Mouse (Mus musculus) frontal cortex, adult (tissue): Measurements from ENCODE around the gene Trit1.
"Not testable (repeated sequence)": the region's sequence is repeated elsewhere in the genome, so short reads cannot be mapped to it uniquely, and the experiment has no call there.

Experiments used
- ATAC-seq: cut with Nextera tagmentation; 2 replicates; pipeline ENCODE4 v1.9.2; 2017; ENCODE audit warnings: mild to moderate bottlenecking, moderate library complexity, mixed read lengths; ENCODE audit not compliant: low TSS enrichment

Trit1 gene

DNA sequence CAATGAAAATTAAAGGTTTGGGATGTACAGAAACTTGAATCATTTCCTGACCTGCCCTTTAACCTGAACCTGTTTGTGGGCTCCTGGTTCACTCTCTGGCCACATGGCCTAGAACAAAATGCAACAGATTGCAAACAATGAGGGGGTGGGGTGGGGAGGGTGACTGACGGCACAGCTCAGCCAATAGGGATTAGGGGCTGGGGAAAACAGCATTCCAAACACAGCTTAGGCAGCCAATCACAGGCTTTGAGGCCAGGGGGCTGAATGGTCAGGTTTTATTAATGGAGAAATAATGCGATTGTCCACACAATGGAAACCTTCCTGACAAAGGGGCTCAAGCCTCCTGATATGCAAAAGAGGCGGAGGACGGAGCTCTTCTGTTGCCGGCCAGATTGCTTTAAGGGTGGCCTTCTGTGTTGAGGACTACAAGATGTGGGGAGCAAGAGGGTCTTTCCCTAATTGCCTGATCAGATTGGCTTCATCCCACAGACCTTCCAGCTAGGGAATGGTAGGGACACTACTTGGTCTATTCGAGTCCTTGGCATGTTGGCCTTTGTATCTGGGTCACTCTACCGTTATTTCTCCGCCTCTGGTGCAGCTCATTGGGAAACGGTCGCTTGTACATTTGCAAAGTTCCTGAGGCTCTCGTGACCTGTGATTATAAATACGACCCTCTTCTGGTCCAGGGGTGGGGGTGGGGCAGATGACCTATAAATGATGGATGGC is 17.7 kb upstream of the Trit1 start:
- ATAC-seq = no peak

DNA sequence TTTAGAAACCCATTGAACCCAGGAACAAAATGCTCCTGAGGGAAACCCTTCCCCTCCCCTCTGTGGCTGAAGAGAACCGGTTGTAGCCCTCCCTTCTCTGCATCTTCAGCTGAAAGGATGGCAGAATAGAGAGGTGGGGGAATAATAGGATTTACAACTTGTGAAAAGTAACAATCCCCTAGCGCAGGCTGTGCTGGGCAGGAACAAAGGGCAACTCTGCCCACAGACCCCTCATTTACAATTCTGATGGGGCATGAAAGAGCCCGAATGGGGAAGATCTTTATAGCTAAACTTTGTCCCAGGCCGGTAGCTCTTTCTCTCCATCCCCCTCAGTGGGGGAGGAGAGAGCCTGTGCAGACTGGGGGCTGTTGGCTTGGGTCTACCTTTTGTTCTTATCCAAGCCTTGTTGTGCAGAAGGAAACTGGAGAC is 17.1 kb upstream of the Trit1 start:
- no peak for ATAC-seq

DNA sequence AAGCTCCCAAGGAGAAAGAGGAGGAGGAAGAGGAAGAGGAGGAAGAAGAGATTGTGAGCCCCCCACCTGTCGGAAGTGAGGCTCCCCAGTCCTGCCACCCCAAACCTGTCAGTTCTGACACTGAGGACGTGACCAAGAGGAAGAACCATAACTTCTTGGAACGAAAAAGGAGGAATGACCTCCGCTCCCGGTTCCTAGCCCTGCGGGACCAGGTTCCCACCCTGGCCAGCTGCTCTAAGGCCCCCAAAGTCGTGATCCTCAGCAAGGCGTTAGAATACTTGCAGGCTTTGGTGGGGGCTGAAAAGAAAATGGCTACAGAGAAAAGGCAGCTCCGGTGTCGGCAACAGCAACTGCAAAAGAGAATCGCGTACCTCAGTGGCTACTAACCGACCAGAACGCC is 16.3 kb upstream of the Trit1 start:
- no peak for ATAC-seq

DNA sequence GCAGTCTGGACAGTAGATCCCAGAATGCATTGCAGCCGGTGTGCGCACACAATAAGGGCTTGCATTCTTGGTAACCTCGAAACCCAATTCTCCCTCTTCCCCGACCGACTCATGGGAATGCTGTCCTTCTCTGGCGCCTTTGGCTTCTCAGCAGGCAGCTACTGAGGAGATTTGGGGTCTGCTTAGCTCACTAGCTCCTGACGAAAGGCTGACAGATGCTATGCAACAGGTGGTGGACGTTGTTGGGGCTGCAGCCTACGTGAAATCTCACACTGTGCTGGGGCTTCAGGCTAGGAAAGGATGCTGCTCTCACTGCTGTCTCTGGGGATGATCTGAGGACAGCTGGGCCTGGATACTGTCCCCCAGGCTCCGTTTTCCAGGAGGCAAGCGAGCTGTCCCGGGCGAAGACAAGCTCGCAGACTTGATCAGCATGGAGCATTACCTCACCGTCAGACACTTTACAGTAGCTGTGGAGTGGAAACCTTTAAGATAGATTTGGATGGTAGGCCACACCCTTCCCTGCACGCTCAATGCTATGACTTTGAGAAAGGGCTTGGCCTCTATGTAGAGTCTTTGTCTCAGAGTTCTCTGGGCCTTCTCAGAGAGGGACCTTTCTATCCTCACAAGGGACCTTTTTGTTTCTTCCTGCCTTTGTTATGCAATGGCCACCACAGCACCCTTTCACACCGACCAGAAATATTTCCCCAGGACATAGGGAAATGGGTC is 15.6 kb upstream of the Trit1 start:
- ATAC-seq = no peak

DNA sequence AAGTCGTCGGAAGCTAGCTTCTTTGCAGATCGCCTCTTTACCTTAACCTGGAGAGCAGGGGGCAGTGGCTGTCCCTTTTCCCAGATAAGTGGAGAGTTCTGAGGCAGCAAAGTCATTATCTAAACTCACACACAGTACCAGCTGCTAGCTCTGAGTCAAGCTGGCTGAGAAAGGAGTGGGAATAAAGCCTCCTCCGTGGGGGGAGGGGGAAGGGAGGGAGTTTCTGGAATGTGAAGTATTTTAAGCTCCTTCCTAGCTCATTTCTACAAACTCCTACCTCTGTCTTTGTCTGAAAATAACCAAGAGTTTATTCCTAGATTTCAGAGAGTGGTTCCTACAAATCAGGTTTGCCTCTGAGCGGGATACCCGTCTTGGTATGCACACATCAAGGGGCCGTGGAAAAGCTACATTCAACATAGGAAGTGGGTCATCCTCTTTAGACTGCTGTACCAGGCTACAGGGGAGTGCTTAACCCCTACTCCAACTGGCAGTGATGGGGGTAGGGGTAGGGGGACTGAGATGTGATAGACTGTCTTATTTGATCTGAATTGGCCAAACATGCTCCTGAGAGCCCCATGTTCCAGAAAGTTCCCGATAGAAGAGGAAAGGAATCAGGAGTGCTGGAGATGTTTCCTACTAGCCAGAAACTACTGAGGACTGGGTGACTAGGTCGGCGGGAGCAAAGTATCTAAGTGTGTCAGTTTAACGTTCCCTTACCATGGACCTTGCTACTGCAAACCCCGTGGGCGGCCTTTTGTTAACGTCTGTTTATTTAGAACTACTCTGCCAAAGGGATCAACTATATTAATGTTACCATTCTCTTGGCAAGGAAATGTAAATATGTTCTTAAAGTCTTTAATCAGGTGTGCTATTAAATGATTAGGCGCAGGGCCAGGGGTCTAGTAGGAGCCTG is 11.1 kb upstream of the Trit1 start:
- ATAC-seq = peak; percentile 96

DNA sequence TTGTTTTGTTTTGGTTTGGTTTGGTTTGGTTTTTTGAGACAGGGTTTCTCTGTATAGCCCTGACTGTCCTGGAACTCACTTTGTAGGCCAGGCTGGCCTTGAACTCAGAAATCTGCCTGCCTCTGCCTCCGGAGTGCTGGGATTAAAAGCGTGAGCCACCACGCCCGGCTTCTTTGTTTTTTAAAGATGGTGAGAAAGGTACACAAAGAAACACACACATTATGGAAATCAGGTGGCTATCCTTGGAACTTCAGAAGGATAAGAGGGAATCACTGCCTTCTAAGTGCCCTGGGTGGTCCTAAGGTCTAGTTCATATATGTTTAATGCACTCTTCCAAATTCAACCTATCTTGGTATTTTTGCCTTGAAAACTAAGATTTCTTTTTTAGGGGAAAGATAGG is 3.9 kb upstream of the Trit1 start:
- not testable (repeated sequence) for ATAC-seq

DNA sequence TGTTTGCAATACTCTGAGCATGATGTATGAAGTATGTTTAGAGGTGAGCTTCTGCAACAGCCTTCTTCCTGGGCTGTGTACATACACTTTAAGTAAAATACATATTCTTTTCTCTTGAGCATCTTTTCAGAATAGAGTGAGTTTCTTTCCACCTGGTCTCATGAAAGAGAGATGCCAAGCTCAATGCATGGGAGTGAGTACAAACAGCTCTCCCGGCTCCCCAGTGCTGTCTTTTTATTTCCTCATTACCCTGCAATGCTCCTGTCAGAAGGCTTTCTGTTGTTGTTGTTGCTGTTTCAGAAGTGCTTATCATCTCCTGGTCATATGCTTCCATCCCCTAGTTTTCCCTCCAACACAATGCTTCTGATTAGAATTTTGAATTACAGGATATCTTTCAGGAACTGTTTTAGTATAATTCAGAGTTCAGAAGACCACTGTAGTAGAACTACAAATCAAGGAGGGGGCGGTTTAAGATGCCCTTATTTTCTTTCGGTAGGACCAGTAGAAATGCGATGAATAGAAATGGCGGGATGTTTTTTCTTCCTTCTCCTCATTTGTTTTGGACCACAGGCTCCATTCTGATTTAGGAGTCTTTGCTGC is 3.0 kb upstream of the Trit1 start:
- no peak for ATAC-seq

DNA sequence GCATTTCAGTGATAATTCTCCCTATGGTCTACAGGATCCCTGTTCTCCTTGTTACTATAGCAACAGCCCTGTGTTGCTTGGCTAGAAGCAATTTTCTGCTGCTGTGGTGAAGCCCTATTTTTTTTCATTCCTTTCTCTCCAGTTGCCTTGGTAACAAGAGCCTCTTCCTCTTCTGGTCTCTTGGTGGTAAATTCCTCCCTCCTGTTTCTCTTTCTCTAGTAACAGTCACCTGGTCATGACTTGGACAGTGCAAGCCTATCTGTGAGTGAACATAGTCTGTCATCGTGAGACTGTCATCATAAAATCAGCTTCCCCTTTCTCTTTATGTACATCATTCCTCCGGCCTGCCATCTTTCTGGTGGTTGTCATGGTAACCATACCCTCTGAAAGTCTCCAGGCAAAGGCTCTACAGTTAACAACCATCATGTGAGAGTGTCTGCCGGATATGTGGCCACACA is 2.4 kb upstream of the Trit1 start:
- peak; percentile 86 for ATAC-seq

DNA sequence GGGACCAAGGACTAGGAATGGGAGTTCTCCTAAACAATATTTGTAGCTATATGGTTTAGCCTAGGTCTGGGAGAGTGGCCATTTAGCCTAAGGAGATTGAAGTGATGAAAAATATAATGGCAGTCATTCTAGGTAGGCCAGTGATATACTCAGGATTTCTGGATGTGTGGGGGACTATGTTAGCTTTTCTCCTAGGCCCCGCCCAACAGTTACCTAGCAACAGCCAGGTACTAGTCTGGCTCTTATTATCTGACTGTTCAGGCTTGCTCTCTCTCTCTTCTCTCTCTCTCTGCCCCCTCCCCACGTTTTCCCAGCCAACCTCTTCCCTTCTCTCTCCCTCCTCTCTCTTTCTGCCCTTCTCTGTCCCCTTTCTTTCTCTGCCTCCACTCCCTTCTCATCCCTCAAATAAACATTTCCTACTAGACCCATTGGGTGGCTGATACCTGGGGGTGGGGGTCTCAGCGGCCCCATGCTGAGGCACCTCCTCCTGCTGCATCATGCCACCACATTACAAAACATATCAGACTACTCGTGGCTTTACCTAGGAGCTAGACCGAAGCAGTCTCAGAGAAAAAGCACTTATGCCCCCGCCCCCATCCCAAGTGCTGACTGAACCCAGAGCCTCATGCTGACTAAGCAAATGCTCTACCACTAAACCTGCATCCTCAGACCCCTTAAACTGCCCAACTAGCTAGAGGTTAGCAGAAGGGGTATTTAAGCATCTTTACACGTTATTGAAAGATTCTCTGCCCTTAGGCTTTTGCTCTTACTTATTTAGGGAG is 1.7 kb upstream of the Trit1 start:
- ATAC-seq = no peak

DNA sequence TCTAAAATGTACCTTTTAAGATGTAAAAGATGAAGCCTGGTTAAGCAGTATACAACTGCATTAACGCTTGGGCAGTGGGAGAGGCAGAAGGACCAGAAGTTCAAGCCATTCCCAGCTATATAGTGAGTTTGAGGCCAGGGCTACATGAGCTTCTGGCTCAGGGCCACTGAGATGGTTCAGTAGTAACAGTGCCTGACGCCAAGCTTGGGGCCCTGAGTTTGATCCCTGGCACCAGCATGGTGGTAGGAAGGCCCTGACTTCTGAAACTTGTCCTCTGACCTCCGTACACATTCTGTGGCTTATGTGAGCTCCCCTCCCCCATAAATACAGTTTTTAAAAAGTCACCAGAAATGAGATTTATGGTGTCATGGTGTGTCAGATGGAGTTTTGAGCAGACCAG is 5.2 kb downstream of the Trit1 start:
- no peak for ATAC-seq

DNA sequence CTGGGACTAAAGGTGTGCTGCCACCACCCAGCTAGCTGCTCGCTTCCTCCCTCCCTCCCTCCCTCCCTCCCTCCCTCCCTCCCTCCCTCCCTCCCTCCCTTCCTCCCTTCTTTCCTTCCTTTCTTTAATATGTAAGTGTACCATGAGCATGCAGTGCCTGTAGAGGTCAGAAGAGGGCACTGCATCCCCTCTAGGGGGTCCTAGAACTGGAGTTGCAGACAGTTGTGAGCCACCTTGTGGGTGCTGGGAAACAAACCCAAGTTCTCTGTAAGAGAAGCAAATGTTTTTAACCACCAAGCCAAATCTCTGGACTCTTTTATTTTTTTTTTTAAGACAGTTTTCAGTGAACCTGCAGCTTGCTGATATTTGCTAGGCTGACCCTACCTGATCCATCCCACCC is 6.5 kb downstream of the Trit1 start:
- ATAC-seq = no peak

DNA sequence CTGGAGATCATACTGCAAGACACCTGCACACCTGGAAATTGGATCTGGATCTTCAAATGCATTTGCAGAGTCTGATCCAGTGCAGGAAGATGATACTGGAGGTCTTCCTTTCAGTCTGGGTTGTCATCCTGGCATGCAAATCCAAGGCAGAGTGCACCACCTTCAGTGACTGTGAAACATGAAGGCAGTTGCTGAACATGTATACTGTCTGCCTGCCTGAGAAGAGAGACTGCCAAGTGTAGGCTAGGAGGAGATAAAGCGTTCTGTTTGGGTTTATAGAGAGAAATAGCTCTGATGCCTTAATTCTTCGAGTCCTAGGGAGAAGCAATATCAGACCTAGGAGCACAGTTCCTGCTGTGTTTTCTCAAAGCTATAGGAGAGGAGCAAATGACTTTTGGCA is 9.0 kb downstream of the Trit1 start:
- ATAC-seq = peak; percentile 62; the same call in 1 of the 2 replicates

DNA sequence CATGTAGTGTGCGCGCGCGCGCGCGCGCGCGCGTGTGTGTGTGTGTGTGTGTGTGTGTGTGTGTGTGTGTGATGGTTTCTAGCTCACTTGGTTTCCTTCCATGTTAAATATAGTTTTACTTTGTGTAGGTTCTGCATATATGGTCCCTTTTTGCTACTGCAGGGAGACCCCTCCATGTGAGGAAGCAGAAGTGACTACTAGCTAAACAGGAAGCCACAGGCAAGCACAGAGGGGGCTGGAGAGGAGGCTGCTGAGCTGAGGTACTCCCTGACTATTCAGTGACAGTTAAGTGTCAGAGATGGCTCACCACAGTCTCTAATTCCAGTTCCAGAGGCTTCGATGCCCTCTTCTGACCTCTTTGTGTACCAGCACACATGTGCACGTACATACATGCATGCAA is 9.8 kb downstream of the Trit1 start:
- ATAC-seq = no peak

DNA sequence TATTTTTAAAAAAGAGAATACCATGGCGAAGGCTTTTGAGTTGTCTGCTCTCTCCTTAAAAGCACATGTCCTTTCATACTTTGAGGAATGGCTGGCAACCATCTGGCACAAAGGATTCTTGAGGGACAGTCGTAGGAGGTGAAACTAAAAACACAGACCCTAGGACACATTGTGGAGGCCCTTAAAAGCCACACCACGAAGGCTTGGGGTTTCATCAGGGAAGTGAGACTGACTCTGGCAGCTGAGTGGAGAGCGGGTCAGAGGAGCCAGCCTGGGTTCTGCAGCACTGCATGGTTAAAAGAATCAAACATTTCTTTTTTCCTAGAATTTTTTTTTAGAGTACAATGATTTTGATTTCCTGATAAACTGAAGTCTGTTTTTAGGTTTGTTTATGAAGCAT is 10.2 kb downstream of the Trit1 start:
- ATAC-seq = peak; percentile 36; the same call in 1 of the 2 replicates

DNA sequence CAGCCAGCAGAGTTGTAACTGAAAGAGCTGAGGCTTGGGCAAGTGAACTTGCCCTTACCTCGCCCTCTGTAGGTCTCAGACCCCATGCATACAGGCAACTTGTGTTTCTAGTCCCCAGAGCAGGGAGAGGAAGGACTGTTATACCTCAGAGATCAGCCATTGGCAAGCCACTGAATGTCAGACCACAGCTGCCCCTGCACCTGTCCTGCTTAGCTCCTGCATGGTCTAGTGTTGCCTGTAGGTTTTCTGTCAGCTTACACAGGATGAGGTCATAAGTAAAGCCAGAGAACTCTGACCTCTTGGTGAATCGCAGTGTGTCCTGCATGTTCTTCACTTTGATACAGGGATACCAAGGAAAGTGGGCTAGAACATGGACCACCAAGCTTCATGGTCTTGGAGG is 18.4 kb downstream of the Trit1 start:
- ATAC-seq = no peak

DNA sequence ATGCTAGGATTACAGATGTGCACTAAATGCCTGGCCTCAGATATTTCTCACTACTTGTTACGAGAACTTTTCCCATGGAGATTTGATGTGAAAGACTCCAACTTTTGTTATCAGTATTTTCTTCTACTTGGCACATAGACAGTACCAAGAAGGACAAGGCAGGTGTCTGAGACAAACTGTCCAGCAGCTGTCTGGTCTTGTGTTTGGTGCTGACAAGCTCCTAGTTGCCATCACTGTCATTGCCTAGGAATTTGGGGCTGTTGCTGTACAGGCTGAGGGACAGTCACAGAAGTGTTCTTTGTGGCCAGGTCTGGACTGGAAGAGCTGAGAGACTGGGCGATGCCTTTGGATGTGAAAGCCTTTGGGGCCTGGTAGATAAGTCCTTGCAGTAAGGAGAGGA is 19.2 kb downstream of the Trit1 start:
- ATAC-seq = no peak

DNA sequence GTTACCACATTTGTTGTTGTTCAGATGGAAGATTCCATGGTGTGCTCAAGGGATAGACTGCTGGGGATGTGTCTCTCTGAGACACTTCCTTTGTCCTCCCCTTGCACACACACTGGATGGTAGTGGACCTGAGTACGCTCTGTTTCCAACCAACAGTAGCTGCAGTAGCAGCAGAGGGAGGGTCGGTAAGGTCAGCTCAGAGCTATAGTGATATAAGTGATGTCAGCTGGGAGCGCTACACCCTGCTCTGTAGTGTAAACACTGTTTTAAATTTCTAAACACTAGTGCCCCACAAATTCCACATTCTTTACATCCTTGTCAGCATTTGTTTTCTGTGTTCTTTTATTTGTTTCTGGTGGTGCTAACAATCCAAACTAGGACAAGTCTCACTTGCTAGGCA is 20.3 kb downstream of the Trit1 start:
- ATAC-seq = no peak

DNA sequence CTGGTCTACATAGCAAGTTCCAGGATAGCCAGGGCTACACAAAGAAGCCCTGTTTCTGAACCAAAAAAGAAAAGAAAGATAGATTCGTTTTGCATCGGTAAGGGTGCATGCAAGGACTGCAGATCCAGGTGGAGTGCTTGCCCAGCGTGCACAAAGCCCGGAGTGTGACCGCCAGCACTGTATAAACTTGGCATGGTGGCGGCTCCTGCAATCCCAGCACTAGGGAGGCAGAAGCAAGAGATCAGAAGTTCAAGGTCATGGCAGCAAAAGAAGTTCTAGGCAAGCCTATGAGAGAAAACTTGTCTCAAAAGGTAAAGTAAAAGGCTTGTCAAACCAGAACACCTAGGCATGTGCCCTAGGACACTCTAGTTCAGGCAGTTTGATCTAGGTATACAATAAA is 24.7 kb downstream of the Trit1 start:
- ATAC-seq = no peak

DNA sequence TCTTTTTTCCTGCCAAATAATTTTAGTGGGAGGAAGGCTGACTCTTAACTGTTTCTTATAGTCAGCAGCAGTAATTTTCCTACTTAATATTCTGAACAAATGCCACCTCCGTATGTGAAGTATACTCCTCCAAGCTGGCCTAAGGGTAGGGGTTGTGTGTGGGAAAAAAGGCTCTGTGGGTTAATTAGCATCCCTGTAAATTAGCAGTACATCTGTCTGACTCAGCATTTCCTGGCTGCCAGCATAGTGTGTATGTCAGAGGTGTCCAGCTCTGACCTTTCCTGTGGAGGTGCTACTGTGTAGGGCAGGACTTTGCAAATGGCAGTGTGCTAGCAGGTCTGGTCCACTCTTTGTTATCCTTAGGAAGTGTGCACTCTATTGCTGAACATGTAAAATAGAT is 27.5 kb downstream of the Trit1 start:
- ATAC-seq = no peak

DNA sequence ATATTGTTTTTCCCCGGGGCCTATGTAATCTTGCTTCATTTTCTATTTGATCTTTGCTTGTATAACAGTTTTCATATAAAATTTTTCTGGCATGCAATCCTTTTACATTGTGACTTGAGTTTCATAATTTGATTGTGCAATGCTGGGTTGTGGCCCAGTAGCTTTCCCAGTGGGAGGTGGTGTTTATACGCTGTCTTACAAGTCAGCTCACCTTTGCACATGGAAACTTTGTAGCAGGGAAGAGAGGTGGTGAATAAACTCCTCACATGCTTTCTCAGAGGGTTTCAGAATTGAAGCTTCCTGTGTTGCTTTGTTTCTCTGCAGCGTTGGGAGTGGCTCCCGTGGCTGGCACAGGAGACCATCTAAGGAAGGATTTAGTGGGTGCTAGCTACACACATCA is 28.4 kb downstream of the Trit1 start:
- 0 out of 2 replicates have a peak, but pooled peaks have one; percentile 29 for ATAC-seq

DNA sequence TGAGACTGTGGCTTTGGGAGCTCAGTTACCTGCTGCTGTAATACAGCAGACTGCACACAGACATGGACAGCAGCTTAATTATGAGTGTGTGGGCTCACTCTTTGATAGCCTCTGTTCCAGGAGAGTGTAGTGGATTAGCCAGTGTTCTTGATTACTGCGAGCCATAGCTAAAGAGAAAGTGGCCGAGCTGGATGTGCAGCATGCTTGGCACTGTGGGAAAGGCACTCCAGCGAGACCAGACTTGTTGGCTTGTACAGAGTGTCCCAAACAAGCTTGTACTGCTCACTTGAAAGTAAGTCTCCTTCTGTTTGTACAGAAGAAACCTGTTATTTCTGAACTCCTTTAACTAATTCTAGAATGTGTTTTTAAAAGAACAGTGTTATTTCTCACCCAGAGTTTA is 29.9 kb downstream of the Trit1 start:
- ATAC-seq = no peak
